Mouse (Mus musculus): ENCODE data around the gene Asap3.

Gene Asap3

DNA sequence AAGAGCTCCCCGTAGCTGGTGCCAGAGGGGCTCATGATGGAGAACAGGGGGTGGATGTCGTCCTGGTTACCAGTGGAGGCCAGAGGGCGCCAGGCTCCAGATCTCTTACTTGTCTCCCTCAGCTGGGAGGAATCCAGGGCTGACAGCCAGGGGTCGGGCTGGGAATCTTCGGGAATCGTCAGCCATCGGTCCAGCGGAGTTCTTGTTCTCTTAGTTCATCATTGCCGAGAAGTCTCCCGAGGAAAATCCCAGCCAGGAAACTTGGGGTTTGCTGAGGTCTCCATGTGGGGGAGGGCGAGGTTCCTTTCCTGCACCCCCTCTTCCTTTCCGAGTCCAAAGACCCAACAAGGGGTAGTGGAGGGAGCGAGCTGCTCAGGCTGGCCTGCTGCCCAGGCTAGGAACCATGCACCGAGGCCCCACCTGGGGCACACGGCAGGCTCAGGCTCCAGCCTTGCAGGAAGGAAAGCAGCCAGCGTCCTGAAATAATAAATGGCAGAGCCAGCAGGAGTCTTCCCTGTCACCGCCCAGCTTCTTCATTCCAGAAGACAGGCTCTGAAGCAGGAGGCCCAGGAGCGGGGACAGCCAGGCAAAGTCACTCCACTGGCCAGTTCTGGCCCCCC is 12.5 kb downstream of the Asap3 start:
- no peak for DNase-seq (ENCODE audit: low read depth, low spot score)

GRCm38 (mm10) chr4:136220133-136220775 is 14.1 kb downstream of the Asap3 start:
- DNase-seq (ENCODE audit: low read depth, low spot score): no peak

GRCm38 (mm10) chr4:136223549-136224239 is 17.5 kb downstream of the Asap3 start:
- DNase-seq (ENCODE audit: low read depth, low spot score): peak; percentile 56

DNA sequence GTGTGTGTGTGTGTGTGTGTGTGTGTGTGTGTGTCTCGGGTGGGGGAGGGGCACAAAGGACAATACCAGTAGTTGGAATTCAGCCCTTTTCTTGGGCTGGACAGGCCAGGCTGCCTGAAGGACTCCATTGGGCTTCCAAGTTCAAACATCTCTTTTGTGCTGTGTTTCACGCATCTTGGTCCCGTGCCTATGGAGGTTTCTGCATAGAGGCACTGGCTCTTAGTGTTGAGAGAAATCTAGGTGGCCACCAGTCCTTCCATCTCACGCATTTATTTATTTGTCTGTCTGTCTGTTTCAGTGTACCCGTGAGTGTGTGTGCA is 18.0 kb downstream of the Asap3 start:
- no peak for DNase-seq (ENCODE audit: low read depth, low spot score)

GRCm38 (mm10) chr4:136224677-136225460 is 18.7 kb downstream of the Asap3 start:
- no peak for DNase-seq (ENCODE audit: low read depth, low spot score)

DNA sequence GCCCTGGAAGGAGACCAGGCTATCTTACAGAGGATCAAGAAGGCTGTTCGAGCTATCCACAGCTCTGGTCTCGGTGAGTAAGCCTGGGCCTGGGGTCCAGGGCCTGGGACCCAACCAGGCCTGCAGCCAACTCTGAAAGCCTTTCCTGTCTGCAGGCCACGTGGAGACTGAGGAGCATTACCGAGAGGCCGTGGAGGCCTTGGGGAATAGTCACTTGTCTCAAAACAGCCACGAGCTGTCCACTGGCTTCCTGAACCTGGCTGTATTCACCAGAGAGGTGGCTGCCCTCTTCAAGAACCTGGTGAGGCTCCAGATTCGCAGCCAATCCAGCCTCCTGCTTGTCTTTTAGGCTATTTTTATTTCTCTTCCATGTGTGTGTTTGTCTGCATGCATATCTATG is 21.2 kb downstream of the Asap3 start:
- no peak for DNase-seq (ENCODE audit: low read depth, low spot score)

DNA sequence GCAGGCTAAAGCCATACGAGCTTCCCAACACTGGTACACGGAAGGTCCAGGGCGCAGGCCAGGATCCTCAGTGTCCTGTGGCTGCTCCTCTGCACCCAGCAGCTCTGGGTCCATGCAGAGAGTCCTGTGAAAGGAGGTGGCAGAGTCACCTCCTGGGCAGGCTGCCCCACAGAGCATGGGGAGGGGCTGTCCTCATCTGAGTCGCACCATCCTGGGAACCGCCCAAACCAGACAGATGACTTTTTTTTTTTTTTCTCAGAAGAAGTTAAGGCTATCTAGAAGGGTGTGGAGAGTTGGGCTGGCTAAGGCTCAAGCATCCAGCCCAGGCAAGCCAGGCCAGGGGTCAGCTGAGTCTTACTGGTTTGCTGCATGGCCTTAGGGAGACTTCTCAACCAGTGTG is 22.5 kb downstream of the Asap3 start:
- DNase-seq (ENCODE audit: low read depth, low spot score): no peak

GRCm38 (mm10) chr4:136238669-136239068 is 32.5 kb downstream of the Asap3 start:
- DNase-seq (ENCODE audit: low read depth, low spot score): no peak

- no peak for DNase-seq (ENCODE audit: low read depth, low spot score)
These were observed 32.9 kb downstream of the Asap3 start for GRCm38 (mm10) chr4:136239111-136239510.

DNA sequence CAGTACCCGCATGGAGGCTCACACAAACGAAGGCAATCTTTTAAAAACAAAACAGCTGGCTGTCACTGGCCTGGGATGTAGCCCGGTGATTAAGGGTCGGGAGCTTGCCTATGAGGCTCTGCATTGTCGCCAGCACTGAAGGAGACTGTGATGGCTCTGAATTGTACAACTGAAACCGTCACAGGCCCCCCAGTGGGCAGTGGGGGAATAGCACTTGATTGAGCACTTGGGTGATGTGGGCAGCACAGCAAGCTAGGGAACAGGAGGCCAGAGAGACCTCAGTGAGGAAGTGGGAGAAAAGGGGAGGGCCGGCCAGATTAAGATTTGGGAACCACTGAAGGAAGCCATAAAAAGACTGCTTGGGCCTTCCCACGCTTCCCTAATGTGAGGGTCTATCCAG is 33.5 kb downstream of the Asap3 start:
- no peak for DNase-seq (ENCODE audit: low read depth, low spot score)

GRCm38 (mm10) chr4:136240123-136240522 is 34.0 kb downstream of the Asap3 start:
- no peak for DNase-seq (ENCODE audit: low read depth, low spot score)

- no peak for DNase-seq (ENCODE audit: low read depth, low spot score)
These were observed 34.8 kb downstream of the Asap3 start for GRCm38 (mm10) chr4:136240955-136241354.

- no peak for DNase-seq (ENCODE audit: low read depth, low spot score)
These were observed 36.0 kb downstream of the Asap3 start for GRCm38 (mm10) chr4:136242065-136242703.

GRCm38 (mm10) chr4:136242728-136243127 is 36.6 kb downstream of the Asap3 start:
- DNase-seq (ENCODE audit: low read depth, low spot score): no peak

GRCm38 (mm10) chr4:136244208-136244607 is 38.0 kb downstream of the Asap3 start:
- no peak for DNase-seq (ENCODE audit: low read depth, low spot score)

DNA sequence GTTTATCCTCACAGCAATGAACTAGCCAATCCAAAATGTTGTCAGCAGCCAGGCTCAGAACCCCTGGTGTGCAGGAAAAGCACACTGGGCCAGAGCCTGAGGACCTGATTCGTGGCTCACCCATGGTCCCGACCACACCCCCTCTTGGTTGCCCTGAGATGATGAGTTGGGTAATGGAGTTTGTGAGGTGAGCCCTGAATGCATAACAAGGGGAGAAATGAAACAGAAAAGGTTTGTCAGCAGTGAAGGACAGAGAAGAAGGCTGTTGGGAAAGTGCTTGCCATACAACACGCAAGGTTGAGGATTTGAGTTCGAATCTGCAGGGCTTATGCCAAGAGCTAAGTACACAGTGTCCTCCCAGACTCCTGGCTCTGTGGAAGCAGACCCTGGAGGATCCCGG is 39.5 kb downstream of the Asap3 start:
- no peak for DNase-seq (ENCODE audit: low read depth, low spot score)

GRCm38 (mm10) chr4:136246568-136246969 is 40.4 kb downstream of the Asap3 start:
- no peak for DNase-seq (ENCODE audit: low read depth, low spot score)

GRCm38 (mm10) chr4:136247386-136247728 is 41.2 kb downstream of the Asap3 start:
- no peak for DNase-seq (ENCODE audit: low read depth, low spot score)

GRCm38 (mm10) chr4:136247729-136248463 is 41.7 kb downstream of the Asap3 start, which contains the start of gene Tcea3:
Gene Tcea3 (plus strand): TSS chr4:136247729.
- DNase-seq (ENCODE audit: low read depth, low spot score): no peak

- no peak for DNase-seq (ENCODE audit: low read depth, low spot score)
These were observed 42.5 kb downstream of the Asap3 start for GRCm38 (mm10) chr4:136248464-136249331.
